Mouse (Mus musculus) liver, embryonic 11.5 days (tissue): ENCODE data around the gene Sry. TPM values are rescaled to one million over a fixed set of nuclear protein-coding genes. Genes with fewer than 3 reads are reported as not detected.

ENCODE experiments used
- ATAC-seq: fragments of 200-750 bp; cut with Nextera tagmentation; replicated peaks from 2 replicates; pipeline ENCODE4 v1.8.0; 2017; ENCODE audit warnings: moderate number of reproducible peaks, mild to moderate bottlenecking, moderate TSS enrichment, moderate library complexity; ENCODE audit not compliant: low FRiP score
- DNase-seq: peaks from one replicate; pipeline ENCODE4 v3.0.0-alpha.2; 2017; ENCODE audit warnings: low spot score
- H3K27ac ChIP-seq: fragments of 300-500 bp; sonication (generic); 2 replicates; pipeline ENCODE4 v1.5.1; 2014; ENCODE audit warnings: mild to moderate bottlenecking, low read depth, low read length, control low read depth
- H3K27me3 ChIP-seq: fragments of 300-500 bp; sonication (generic); replicated peaks from 2 replicates; pipeline ENCODE4 v1.6.1; 2014; ENCODE audit warnings: low read length, mixed read lengths; ENCODE audit not compliant: control insufficient read depth, insufficient read depth
- H3K36me3 ChIP-seq: fragments of 300-500 bp; sonication (generic); 2 replicates; pipeline ENCODE4 v1.6.1; 2014; ENCODE audit warnings: mild to moderate bottlenecking, low read length, moderate library complexity, mixed read lengths; ENCODE audit not compliant: control insufficient read depth, insufficient read depth
- H3K4me1 ChIP-seq: fragments of 300-500 bp; sonication (generic); replicated peaks from 2 replicates; pipeline ENCODE4 v1.6.1; 2014; ENCODE audit warnings: low read length, mixed read lengths; ENCODE audit not compliant: control insufficient read depth, insufficient read depth
- H3K4me2 ChIP-seq: fragments of 300-500 bp; sonication (generic); 2 replicates; pipeline ENCODE4 v1.6.1; 2014; ENCODE audit warnings: mild to moderate bottlenecking, control low read depth, moderate library complexity
- H3K4me3 ChIP-seq: fragments of 300-500 bp; sonication (generic); 2 replicates; pipeline ENCODE4 v1.5.1; 2014; ENCODE audit warnings: low read depth, low read length, control low read depth
- H3K9ac ChIP-seq: fragments of 300-500 bp; sonication (generic); 2 replicates; pipeline ENCODE4 v1.6.1; 2014; ENCODE audit warnings: low read depth, low read length, control low read depth
- H3K9me3 ChIP-seq: fragments of 300-500 bp; sonication (generic); 2 replicates; pipeline ENCODE4 v1.6.1; 2016; ENCODE audit warnings: low read length, inconsistent platforms, mixed read lengths; ENCODE audit not compliant: control insufficient read depth
- WGBS: fragments of 180-500 bp; shearing (Covaris S2); extraction: QIAGEN DNeasy Blood & Tissue Kit; methylation state at CpG from one replicate; pipeline ENCODE4 v1.1.7; 2014; 5-methylcytosine and 5-hydroxymethylcytosine counted together
- polyA plus RNA-seq: library from polyadenylated mRNA; unstranded; fragments of >200 nt; fragmentation: Nextera tagmentation; extraction: Ambion mirVana; gene quantifications from 2 replicates; pipeline ENCODE4 v1.2.1, GENCODE M21; 2014

Gene Sry
- not detected in 2 replicates for polyA plus RNA-seq

DNA sequence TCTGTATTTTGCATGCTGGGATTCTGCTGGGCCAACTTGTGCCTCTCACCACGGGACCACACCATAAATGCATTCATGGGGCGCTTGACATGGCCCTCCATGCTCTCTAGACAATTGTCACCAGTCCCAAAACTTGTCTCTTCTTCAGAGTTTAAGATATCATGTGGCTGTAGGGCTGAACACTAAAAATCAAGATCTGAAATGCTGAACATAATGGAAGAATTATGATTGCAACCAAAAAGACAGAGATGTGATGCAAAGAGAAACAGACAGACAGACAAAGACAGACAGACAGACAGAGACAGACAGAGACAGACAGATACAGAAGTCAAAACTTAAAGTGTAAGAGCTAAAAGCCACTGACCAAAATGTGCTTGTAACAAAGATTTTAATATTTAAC is at the start of gene Sry:
TSS of gene Sry (minus strand) at position 101 of the 400 bp plus-strand sequence.
- 75% methylated on average over 2 of the region's 2 CpGs for WGBS
- Histone ChIP-seq H3K27me3 (no peaks in the 10 kb centered on the region), H3K36me3 (no peaks in the 10 kb centered on the region), H3K9ac (no peak within 1 kb of the TSS), H3K27ac (no peak within 1 kb of the TSS), H3K4me1 (no peaks in the 10 kb centered on the region), H3K4me3 (no peak within 1 kb of the TSS), H3K4me2 (no peak within 1 kb of the TSS), H3K9me3 (no peaks in the 10 kb centered on the region)
- no peak for DNase-seq
- no peak for ATAC-seq

Other genes with a start within 250 kb of the Sry start
- gene H2al2c, start 64.6 kb downstream of the Sry start, polyA plus RNA-seq = not detected in 2 replicates
- not detected in 2 replicates for gene H2al2b, start 57.0 kb upstream of the Sry start, polyA plus RNA-seq
- gene Gm4064, start 132.5 kb upstream of the Sry start, polyA plus RNA-seq = not detected in 2 replicates
- not detected in 2 replicates for gene Rbmy, start 167.0 kb upstream of the Sry start, polyA plus RNA-seq
- gene Gm10256, start 167.0 kb upstream of the Sry start, polyA plus RNA-seq = not detected in 2 replicates
- not detected in 2 replicates for gene Gm10352, start 237.3 kb upstream of the Sry start, polyA plus RNA-seq